Mouse (Mus musculus) hindbrain, embryonic 14.5 days (tissue): ENCODE results near the gene Cox10. TPM values are rescaled to one million over a fixed set of nuclear protein-coding genes. Genes with fewer than 3 reads are reported as not detected.

Source experiments
- ATAC-seq: fragments of 200-750 bp; cut with Nextera tagmentation; 2 replicates; pipeline ENCODE4 v1.8.0; 2017; ENCODE audit warnings: moderate number of reproducible peaks, mild to moderate bottlenecking, moderate TSS enrichment, moderate library complexity; ENCODE audit not compliant: low FRiP score
- DNase-seq: peaks from one replicate; pipeline ENCODE4 v3.0.0-alpha.2; 2015; ENCODE audit warnings: low spot score
- H3K27ac ChIP-seq: fragments of 300-500 bp; sonication (generic); 2 replicates; pipeline ENCODE4 v1.5.1; 2014; ENCODE audit warnings: mild to moderate bottlenecking, moderate library complexity
- H3K27me3 ChIP-seq: fragments of 300-500 bp; sonication (generic); 2 replicates; pipeline ENCODE4 v1.6.1; 2014; ENCODE audit warnings: mild to moderate bottlenecking, low read length, mixed read lengths; ENCODE audit not compliant: control insufficient read depth, insufficient read depth
- H3K36me3 ChIP-seq: fragments of 300-500 bp; sonication (generic); replicated peaks from 2 replicates; pipeline ENCODE4 v1.6.1; 2014; ENCODE audit not compliant: control insufficient read depth, insufficient read depth
- H3K4me1 ChIP-seq: fragments of 300-500 bp; sonication (generic); replicated peaks from 2 replicates; pipeline ENCODE4 v1.6.1; 2014; ENCODE audit warnings: antibody characterized with exemption, low read length, mixed read lengths; ENCODE audit not compliant: control insufficient read depth, insufficient read depth
- H3K4me2 ChIP-seq: fragments of 300-500 bp; sonication (generic); replicated peaks from 2 replicates; pipeline ENCODE4 v1.6.1; 2014; ENCODE audit warnings: mild to moderate bottlenecking, moderate library complexity
- H3K4me3 ChIP-seq: fragments of 300-500 bp; sonication (generic); replicated peaks from 2 replicates; pipeline ENCODE4 v1.5.1; 2014; ENCODE audit warnings: mild to moderate bottlenecking, low read length
- H3K9ac ChIP-seq: fragments of 300-500 bp; sonication (generic); 2 replicates; pipeline ENCODE4 v1.6.1; 2014
- H3K9me3 ChIP-seq: fragments of 300-500 bp; sonication (generic); 2 replicates; pipeline ENCODE4 v1.6.1; 2016; ENCODE audit warnings: low read length; ENCODE audit not compliant: control insufficient read depth
- WGBS: fragments of 180-500 bp; shearing (Covaris S2); extraction: QIAGEN DNeasy Blood & Tissue Kit; methylation state at CpG from one replicate; pipeline ENCODE4 v1.1.7; 2014; 5-methylcytosine and 5-hydroxymethylcytosine counted together
- polyA plus RNA-seq: library from polyadenylated mRNA; unstranded; fragments of >200 nt; fragmentation: Nextera tagmentation; extraction: Ambion mirVana; gene quantifications from 2 replicates; pipeline ENCODE4 v1.2.1, GENCODE M21; 2014

The Cox10 gene
- polyA plus RNA-seq, 1 experiment from 2014 or later: 30.0 TPM

DNA sequence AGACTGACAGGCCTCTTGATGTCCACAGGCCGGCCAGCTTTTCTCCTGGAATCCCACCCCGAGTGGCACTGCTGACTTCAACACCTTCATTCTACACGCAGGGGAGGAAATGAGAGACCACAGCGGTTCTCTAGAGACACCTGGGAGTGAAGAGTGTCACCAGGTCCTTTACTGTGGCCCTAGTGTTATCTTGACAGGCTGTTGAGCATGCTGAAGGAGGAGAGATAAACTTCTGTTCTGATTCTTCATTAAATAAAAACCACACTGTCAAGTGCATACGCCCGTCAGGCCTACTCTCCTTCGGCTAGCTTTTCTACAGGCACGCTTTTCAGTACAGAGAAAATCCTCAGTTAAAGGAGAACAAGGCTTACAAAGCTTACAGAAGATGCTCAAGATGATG is 60.0 kb downstream of the Cox10 start:
- no peaks in the 10 kb centered on the region for H3K36me3 ChIP-seq
- no peaks in the 10 kb centered on the region for H3K27me3 ChIP-seq
- no peaks in the 10 kb centered on the region for H3K9me3 ChIP-seq
- peaks cover 18% of the 10 kb centered on the region for H3K4me1 ChIP-seq
- no peak overlapping the region for H3K27ac ChIP-seq
- H3K9ac ChIP-seq: no peak overlapping the region
- ATAC-seq: no peak
- H3K4me3 ChIP-seq: no peak overlapping the region
- DNase-seq: no peak
- no peak overlapping the region for H3K4me2 ChIP-seq
- 93% methylated on average over 8 of the region's 8 CpGs for WGBS

DNA sequence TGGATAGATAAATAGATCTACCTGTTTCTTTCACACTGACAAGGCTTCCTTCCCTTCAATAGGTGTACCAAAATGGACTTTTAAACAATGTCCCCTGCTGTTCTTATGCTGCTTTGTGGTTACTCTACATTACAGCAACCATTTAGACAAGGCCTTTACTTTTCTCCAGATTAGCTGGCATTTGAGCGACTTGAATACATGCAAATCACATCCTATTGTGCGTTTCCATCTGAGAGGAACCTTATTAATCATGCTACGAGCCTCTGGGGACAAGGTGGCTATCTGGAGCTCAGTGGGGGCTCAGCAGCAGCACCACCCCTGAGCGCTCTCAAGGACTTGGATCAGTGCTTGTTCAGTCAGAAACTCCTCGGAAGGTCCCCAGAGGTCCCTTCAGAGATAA is 61.1 kb downstream of the Cox10 start:
- Histone ChIP-seq H3K9ac (no peak overlapping the region), H3K27me3 (no peaks in the 10 kb centered on the region), H3K4me2 (no peak overlapping the region), H3K27ac (no peak overlapping the region), H3K36me3 (no peaks in the 10 kb centered on the region), H3K4me1 (peaks cover 8% of the 10 kb centered on the region), H3K4me3 (no peak overlapping the region), H3K9me3 (no peaks in the 10 kb centered on the region)
- WGBS: 23% methylated on average over 5 of the region's 5 CpGs
- ATAC-seq: no peak
- DNase-seq: no peak

DNA sequence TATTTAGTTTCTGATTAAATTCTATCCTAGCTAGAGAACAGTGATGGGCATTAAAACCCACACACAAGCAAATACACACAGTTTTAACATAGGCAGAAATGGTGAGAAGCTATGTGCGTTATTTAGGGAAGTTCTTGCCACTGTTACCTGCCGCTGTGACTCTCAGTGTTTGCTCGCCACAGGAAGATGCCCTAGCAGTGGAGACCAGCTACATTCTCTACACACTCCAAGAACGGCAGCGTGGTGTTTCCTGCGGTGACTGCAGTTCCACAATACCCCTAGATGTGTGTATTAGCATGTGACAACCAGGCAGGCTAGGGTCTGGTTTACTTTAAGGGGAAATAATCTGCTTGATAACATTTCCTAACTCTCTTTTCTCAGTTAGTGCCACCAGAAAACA is 64.0 kb downstream of the Cox10 start:
- ATAC-seq (no peak), DNase-seq (no peak)
- H3K36me3 ChIP-seq: no peaks in the 10 kb centered on the region
- no peak overlapping the region for H3K9ac ChIP-seq
- WGBS: 80% methylated on average over 6 of the region's 6 CpGs
- H3K27ac ChIP-seq: no peak overlapping the region
- no peaks in the 10 kb centered on the region for H3K9me3 ChIP-seq
- no peak overlapping the region for H3K4me2 ChIP-seq
- H3K4me1 ChIP-seq: peaks cover 5% of the 10 kb centered on the region
- H3K27me3 ChIP-seq: no peaks in the 10 kb centered on the region
- no peak overlapping the region for H3K4me3 ChIP-seq

DNA sequence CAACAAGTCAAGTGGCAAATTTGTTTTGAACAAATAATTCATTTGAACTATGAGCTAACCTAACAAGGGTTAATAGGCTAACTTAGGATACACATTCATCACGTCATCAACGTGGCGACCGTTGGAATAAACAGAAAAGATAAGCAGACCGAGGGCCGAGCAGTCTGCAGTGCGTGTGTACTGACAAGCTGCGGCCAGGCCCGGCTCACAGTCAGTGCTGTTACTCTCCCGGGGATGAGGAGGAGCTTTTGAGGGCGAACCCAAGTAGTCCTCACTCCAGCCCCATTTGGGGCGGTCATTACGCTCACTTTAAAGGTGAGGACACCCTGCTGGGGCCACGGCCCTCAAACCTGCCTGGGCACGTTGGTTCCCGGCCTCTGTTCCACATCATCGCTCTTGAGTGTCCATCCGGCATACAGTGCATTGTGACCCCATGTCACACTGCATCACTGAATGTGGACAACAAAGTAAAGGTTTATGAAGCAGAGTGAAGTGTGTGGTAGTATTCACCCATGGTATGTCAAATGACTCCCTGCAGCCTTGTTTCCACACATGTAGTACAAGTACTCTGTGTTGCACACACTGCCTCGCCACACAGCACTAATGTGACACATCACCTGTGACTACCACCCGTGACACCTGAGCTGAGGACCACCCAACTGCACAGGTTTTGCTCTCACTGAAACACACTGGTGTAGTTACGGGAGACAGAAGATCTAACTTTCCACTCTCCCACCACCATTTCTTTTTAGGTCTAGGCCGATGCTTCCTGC is 68.4 kb downstream of the Cox10 start:
- DNase-seq: no peak

DNA sequence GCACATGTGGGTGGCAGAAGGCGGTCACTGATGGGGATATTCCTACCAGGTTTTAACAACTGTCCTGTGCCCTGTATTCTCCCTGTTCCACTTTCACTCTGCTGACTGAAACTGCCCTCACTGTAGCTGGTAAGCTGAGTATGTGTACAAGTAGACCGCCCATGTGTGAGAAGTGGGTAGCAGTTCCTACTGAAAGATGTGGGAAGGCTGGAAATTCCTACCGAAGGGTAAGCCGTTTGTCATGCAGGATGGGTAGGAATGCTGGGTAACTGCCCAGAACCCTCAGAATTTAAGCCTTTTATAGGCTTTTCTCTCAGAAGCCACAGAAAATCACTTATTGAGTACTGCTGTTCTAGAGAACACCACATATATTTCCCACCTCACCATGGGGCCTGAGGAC is 75.1 kb downstream of the Cox10 start:
- H3K4me2 ChIP-seq: no peak overlapping the region
- ATAC-seq (no peak), DNase-seq (no peak)
- no peaks in the 10 kb centered on the region for H3K9me3 ChIP-seq
- no peaks in the 10 kb centered on the region; the same call in 1 of the 2 replicates for H3K4me1 ChIP-seq
- H3K27me3 ChIP-seq: no peaks in the 10 kb centered on the region
- H3K27ac ChIP-seq: no peak overlapping the region
- no peak overlapping the region for H3K9ac ChIP-seq
- WGBS: 92% methylated on average over 4 of the region's 4 CpGs
- no peaks in the 10 kb centered on the region for H3K36me3 ChIP-seq
- no peak overlapping the region for H3K4me3 ChIP-seq

More for the DNA sequence above, 68.4 kb downstream of the Cox10 start:
- no peak overlapping the region for H3K27ac ChIP-seq
- H3K4me3 ChIP-seq: no peak overlapping the region
- peaks cover 5% of the 10 kb centered on the region for H3K4me1 ChIP-seq
- ATAC-seq: no peak
- H3K9me3 ChIP-seq: no peaks in the 10 kb centered on the region
- 42% methylated on average over 22 of the region's 22 CpGs for WGBS
- no peak overlapping the region for H3K4me2 ChIP-seq
- H3K9ac ChIP-seq: no peak overlapping the region
- H3K36me3 ChIP-seq: no peaks in the 10 kb centered on the region
- H3K27me3 ChIP-seq: no peaks in the 10 kb centered on the region

DNA sequence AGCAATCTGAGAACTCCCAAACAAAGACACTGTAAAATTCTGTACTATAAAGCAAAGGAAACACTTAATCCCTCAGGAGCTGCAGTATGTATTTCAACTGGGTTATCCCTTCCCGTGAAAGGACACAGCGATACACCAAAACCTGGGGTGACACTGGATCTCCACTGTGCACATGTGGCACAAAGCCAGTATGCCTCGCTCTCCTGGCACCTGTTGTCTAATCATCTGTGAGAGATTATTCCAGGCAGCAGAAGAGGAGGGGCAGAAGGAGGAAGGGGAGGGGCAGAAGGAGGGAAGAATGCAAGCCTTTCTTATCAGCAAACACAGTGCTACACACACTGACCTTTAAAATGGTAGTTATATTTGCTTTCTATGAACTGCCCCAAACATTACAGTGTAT is 75.8 kb downstream of the Cox10 start:
- H3K27ac ChIP-seq: no peak overlapping the region
- no peak overlapping the region for H3K4me2 ChIP-seq
- WGBS: 60% methylated on average over 3 of the region's 3 CpGs
- no peaks in the 10 kb centered on the region for H3K27me3 ChIP-seq
- H3K4me3 ChIP-seq: no peak overlapping the region
- no peak for DNase-seq
- H3K9ac ChIP-seq: no peak overlapping the region
- H3K9me3 ChIP-seq: no peaks in the 10 kb centered on the region
- no peak for ATAC-seq
- no peaks in the 10 kb centered on the region; the same call in 1 of the 2 replicates for H3K4me1 ChIP-seq
- H3K36me3 ChIP-seq: no peaks in the 10 kb centered on the region

DNA sequence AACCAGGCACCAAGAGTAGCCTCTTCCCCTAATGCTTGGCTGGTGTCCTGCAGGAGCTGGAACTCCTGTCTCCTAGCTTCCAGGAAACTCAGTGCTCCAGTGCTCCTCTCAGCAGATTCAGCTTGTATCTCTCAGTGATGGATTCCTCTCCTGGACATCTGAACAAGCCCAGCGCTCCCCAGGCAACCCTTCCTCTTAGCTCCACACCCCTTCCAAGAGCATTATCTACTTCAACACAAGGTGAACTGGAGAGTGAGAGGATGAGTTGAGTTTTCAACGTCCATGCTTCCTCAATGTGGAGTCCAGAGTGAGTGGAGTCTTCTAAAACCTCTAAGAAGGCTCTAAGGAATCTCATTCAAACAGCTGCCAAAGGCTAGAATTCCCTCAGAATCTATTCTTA is 76.6 kb downstream of the Cox10 start:
- H3K27ac ChIP-seq: no peak overlapping the region
- DNase-seq (no peak), ATAC-seq (no peak)
- H3K4me1 ChIP-seq: no peaks in the 10 kb centered on the region; the same call in 1 of the 2 replicates
- H3K27me3 ChIP-seq: no peaks in the 10 kb centered on the region
- H3K9ac ChIP-seq: no peak overlapping the region
- no peak overlapping the region for H3K4me2 ChIP-seq
- no peaks in the 10 kb centered on the region for H3K9me3 ChIP-seq
- no peaks in the 10 kb centered on the region for H3K36me3 ChIP-seq
- no peak overlapping the region for H3K4me3 ChIP-seq
- WGBS: 90% methylated on average over 2 of the region's 2 CpGs

DNA sequence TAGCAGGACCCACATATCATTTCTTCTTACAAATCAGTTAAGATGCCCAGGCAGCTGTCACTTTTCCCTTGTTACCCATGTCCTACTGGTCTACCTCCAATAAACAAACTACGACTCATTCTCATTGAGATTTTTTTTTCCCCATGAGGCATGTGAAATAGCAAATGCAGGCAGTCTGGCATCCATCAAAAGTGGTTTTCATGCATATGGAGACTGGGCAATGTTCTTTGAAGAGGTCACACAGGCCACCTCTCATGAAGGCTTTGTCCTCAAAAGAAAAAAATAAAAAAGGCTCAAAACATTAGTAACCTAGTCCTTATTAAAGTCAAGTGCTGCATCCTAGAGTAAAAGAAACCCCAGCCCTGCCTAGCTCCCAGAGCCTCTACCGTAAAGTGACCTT is 78.2 kb downstream of the Cox10 start:
- DNase-seq (no peak), ATAC-seq (no peak)
- 71% methylated on average over 2 of the region's 2 CpGs for WGBS
- Histone ChIP-seq H3K27me3 (no peaks in the 10 kb centered on the region), H3K4me3 (no peak overlapping the region), H3K9ac (no peak overlapping the region), H3K9me3 (no peaks in the 10 kb centered on the region), H3K4me1 (no peaks in the 10 kb centered on the region; the same call in 1 of the 2 replicates), H3K36me3 (no peaks in the 10 kb centered on the region), H3K4me2 (no peak overlapping the region), H3K27ac (no peak overlapping the region)

DNA sequence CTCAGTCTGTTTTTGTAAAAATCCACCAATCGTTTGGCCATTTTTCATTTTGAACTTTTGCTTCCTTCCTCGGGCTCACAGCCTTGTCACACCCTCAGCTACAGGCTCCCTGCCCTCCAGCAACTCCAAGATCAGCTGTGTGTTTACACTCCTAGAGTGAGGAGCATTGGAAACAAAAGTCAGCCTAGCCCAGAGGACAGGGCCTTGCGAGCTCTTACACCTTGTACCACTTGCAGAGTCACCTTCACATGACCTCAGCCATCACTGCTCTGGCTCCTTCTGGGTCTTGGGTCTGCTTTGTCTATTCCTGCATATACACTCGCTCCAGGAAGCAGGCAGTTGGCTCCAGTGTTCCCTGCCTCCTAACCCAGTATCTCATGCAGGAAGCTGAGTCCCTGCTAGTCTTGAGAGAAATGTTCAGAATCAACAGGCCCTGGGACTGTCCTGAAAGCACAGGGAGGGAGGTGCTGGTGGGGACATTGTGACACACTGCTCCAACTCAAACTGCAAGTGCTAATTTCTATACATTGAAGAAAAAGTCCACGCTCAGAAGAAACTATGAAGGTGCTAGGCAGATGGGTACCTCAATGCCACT is 79.0 kb downstream of the Cox10 start:
- no peak overlapping the region for H3K4me2 ChIP-seq
- ATAC-seq (no peak), DNase-seq (no peak)
- no peaks in the 10 kb centered on the region for H3K9me3 ChIP-seq
- H3K4me1 ChIP-seq: no peaks in the 10 kb centered on the region; the same call in 1 of the 2 replicates
- H3K27me3 ChIP-seq: no peaks in the 10 kb centered on the region
- no peak overlapping the region for H3K4me3 ChIP-seq
- no peak overlapping the region for H3K9ac ChIP-seq
- 74% methylated on average over 5 of the region's 5 CpGs for WGBS
- no peaks in the 10 kb centered on the region for H3K36me3 ChIP-seq
- no peak overlapping the region for H3K27ac ChIP-seq
